Mouse (Mus musculus) MEL (cell line): ENCODE results near the gene Pxmp2. TPM values are rescaled to one million over a fixed set of nuclear protein-coding genes. Genes with fewer than 3 reads are reported as not detected.

ENCODE experiments used
- polyA plus RNA-seq, 2 experiments: library from polyadenylated mRNA; stranded (reverse) in 1 of 2; unstranded in 1 of 2; fragments of >175 nt in 1 of 2; fragments of >200 nt in 1 of 2; gene quantifications; 2 replicates each; pipeline versions ENCODE4 v1.2.1 to v1.2.4; 2012; ENCODE audit warnings: low replicate concordance in 2 of 2, low read depth in 1 of 2; ENCODE audit not compliant: insufficient read length in 2 of 2, insufficient read depth in 1 of 2, missing spikeins in 1 of 2
- total RNA-seq: library from RNA; depleted of rRNA; stranded (reverse); fragments of 300-350 nt; gene quantifications from 2 replicates; pipeline ENCODE4 v1.2.3, GENCODE M21; 2012; rRNA removed

Pxmp2 gene
- total and polyA plus RNA-seq, 3 experiments, result 8.4 to 15.2 TPM; not detected in 1

Other genes starting within 250 kb of the Pxmp2 start
- 2.9 and 3.1 TPM in 2 replicates for gene Gm17655, start 213.7 kb downstream of the Pxmp2 start, total RNA-seq
- gene Gm17655, start 213.7 kb downstream of the Pxmp2 start, polyA plus RNA-seq, result 100 to 1,000 TPM in 1 of 2 experiments, 1 to 10 TPM in 1; 2.2 to 259 TPM
- gene Gm35315, start 191.8 kb downstream of the Pxmp2 start, total RNA-seq, result 1.8 and 2.2 TPM in 2 replicates
- gene Gm35315, start 191.8 kb downstream of the Pxmp2 start, polyA plus RNA-seq, result 10 to 100 TPM in 1 of 2 experiments, 1 to 10 TPM in 1; 2.2 to 70.9 TPM
- 0.46 and 0.77 TPM in 2 replicates for gene Plcxd1, start 186.2 kb downstream of the Pxmp2 start, total RNA-seq
- 1 to 10 TPM in 1 of 2 experiments, not detected in 1; 2.5 TPM for gene Plcxd1, start 186.2 kb downstream of the Pxmp2 start, polyA plus RNA-seq
- 39.7 and 50.2 TPM in 2 replicates for gene Gtpbp6, start 178.0 kb downstream of the Pxmp2 start, total RNA-seq
- 10 to 100 TPM in 1 of 2 experiments, not detected in 1; 59.1 TPM for gene Gtpbp6, start 178.0 kb downstream of the Pxmp2 start, polyA plus RNA-seq
- gene Zfp605, start 176.1 kb downstream of the Pxmp2 start, total RNA-seq, result 4.0 and 5.2 TPM in 2 replicates
- 1 to 10 TPM in 1 of 2 experiments, not detected in 1; 4.7 TPM for gene Zfp605, start 176.1 kb downstream of the Pxmp2 start, polyA plus RNA-seq
- 44.7 and 50.4 TPM in 2 replicates for gene Chfr, start 150.3 kb downstream of the Pxmp2 start, total RNA-seq
- gene Chfr, start 150.3 kb downstream of the Pxmp2 start, polyA plus RNA-seq, result 10 to 100 TPM in 1 of 2 experiments, not detected in 1; 63.9 TPM
- gene Golga3, start 109.5 kb downstream of the Pxmp2 start, total RNA-seq, result 16.3 and 17.4 TPM in 2 replicates
- gene Golga3, start 109.5 kb downstream of the Pxmp2 start, polyA plus RNA-seq, result 10 to 100 TPM; 21.7 to 80.3 TPM
- gene Ankle2, start 55.2 kb downstream of the Pxmp2 start, total RNA-seq, result 31.7 and 37.9 TPM in 2 replicates
- gene Ankle2, start 55.2 kb downstream of the Pxmp2 start, polyA plus RNA-seq, result 100 to 1,000 TPM in 1 of 2 experiments, 10 to 100 TPM in 1; 29.5 to 270 TPM
- gene Pgam5, start 16.3 kb downstream of the Pxmp2 start, total RNA-seq, result 96.3 and 115 TPM in 2 replicates
- 10 to 100 TPM in 1 of 2 experiments, not detected in 1; 95.8 TPM for gene Pgam5, start 16.3 kb downstream of the Pxmp2 start, polyA plus RNA-seq
- gene Pole, start 120 bp upstream of the Pxmp2 start, total RNA-seq, result 32.4 and 33.7 TPM in 2 replicates
- gene Pole, start 120 bp upstream of the Pxmp2 start, polyA plus RNA-seq, result 10 to 100 TPM; 52.6 to 81.4 TPM
- gene P2rx2, start 57.0 kb upstream of the Pxmp2 start, total RNA-seq, result 0.08 and 0.10 TPM in 2 replicates
- gene P2rx2, start 57.0 kb upstream of the Pxmp2 start, polyA plus RNA-seq, result under 1 TPM in 1 of 2 experiments, not detected in 1; 0.57 TPM
- gene Lrcol1, start 58.5 kb upstream of the Pxmp2 start, total RNA-seq, result not detected in 2 replicates
- not detected for gene Lrcol1, start 58.5 kb upstream of the Pxmp2 start, polyA plus RNA-seq
- 10.6 and 12.7 TPM in 2 replicates for gene Fbrsl1, start 162.3 kb upstream of the Pxmp2 start, total RNA-seq
- gene Fbrsl1, start 162.3 kb upstream of the Pxmp2 start, polyA plus RNA-seq, result 10 to 100 TPM in 1 of 2 experiments, not detected in 1; 56.1 TPM